Mouse (Mus musculus) c-Kit-negative CD71-positive TER-119-positive erythroid progenitor cells, embryonic 14.5 days (primary cell): ENCODE measurements around the gene Capsl.

Experiments
- DNase-seq: peaks from one replicate; pipeline ENCODE4 v3.0.0-alpha.2; 2013; ENCODE audit warnings: low read depth, low spot score

Gene Capsl

GRCm38 (mm10) chr15:9435534-9436180, at the start of gene Capsl:
Gene Capsl (plus strand): TSS chr15:9436028.
- DNase-seq: no peak

- no peak for DNase-seq
Observed at GRCm38 (mm10) chr15:9409475-9409874, 26.4 kb upstream of the Capsl start.

- DNase-seq: no peak
Observed at GRCm38 (mm10) chr15:9421163-9421562, 14.7 kb upstream of the Capsl start.

- DNase-seq: no peak
Observed at GRCm38 (mm10) chr15:9427849-9428248, 8.0 kb upstream of the Capsl start.

- DNase-seq: no peak
Observed at GRCm38 (mm10) chr15:9429843-9430242, 6.0 kb upstream of the Capsl start.

GRCm38 (mm10) chr15:9451999-9452398, 16.2 kb downstream of the Capsl start:
- no peak for DNase-seq

- DNase-seq: no peak
Observed at GRCm38 (mm10) chr15:9452842-9453241, 17.0 kb downstream of the Capsl start.

GRCm38 (mm10) chr15:9454198-9454597, 18.4 kb downstream of the Capsl start:
- DNase-seq: no peak

GRCm38 (mm10) chr15:9455241-9455640, 19.4 kb downstream of the Capsl start:
- no peak for DNase-seq

GRCm38 (mm10) chr15:9463521-9464027, 27.7 kb downstream of the Capsl start:
- peak; percentile 62 for DNase-seq

- DNase-seq: no peak
Observed at GRCm38 (mm10) chr15:9464039-9464438, 28.2 kb downstream of the Capsl start.

- DNase-seq: no peak
Observed at GRCm38 (mm10) chr15:9471053-9471685, 35.3 kb downstream of the Capsl start.

- peak; percentile 40 for DNase-seq
Observed at GRCm38 (mm10) chr15:9472167-9472566, 36.3 kb downstream of the Capsl start.

- peak; percentile 79 for DNase-seq
Observed at GRCm38 (mm10) chr15:9472618-9473017, 36.8 kb downstream of the Capsl start.

GRCm38 (mm10) chr15:9473188-9473587, 37.4 kb downstream of the Capsl start:
- DNase-seq: no peak

- DNase-seq: no peak
Observed at GRCm38 (mm10) chr15:9489417-9490118, 53.7 kb downstream of the Capsl start.

GRCm38 (mm10) chr15:9492077-9492476, 56.2 kb downstream of the Capsl start:
- no peak for DNase-seq
